Mouse (Mus musculus): Measurements from ENCODE around the gene Nipa2. TPM values are rescaled to one million over a fixed set of nuclear protein-coding genes. Genes with fewer than 3 reads are reported as not detected.

Gene Nipa2
- 31.1 and 51.9 TPM in 2 replicates for total RNA-seq (2021)
- long read RNA-seq, transcript Nipa2-201 (7 exons, 3,197 nt): major isoform, 15 of 21 reads
- long read RNA-seq, partial matches to known transcripts: 0 of 21 reads
- long read RNA-seq, other reads (novel, unspliced or antisense): 2 of 21 reads

DNA sequence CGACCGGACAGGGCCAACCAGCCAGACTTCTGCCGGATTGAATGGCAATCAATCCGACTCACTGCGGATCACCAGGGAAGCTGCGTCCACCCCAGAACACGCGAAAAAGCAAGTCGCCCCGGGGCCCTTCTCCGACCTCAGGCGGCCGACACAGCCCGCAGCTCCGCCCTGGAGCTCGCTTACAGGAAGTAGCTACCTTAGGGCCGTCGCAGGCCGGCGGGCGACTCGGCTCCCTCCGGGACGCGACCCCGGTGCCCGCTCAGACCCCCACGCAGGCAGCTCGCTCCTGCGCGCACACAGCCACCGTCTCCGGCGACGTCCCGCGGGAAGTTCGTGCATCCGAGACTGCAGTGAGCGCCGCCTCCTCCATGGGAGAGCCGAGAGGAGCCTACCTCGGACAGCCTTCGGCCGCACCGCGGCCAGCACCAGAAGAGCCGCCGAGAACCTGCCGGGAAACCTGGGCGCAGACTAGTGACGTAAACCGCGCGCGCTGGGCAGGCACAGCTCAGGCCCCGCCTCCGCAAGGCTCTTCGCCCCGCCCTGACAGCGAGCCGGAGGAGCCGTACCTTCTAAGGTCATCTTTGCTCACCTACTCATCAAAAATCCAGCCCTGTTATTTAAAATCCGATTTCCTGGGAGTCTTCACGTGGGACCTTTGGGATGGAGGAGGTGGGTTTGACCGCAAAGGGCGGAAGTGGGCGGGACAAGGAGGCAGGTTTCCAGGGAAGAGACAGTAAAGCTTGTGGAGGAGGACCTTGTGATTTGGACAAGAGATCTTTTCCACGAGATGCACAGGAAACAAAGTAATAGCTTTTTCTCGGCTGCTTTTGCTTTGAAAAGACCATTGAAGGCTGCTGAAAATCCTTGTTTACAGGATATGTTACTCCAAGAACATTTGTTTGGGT lies at the start of gene Nipa2:
Gene Nipa2, minus strand, starts transcription at position 473 of the 905 bp plus-strand sequence.
- DNase-seq: peak; percentile 95

DNA sequence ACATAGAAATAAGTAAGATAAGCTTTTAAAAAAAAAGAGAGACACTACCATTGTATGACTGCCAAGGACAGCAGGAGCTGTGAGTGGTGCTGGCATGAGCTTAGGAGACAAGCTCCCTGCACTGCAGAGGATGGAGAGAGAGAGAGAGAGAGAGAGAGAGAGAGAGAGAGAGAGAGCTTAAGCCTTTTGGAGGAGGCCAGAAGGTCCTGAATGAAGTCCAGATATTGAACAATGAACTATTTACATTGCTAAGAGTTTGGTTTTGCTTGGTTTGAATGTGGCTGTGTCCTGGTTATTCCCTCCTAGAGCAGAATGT lies 48.7 kb upstream of the Nipa2 start:
- no peak for DNase-seq

DNA sequence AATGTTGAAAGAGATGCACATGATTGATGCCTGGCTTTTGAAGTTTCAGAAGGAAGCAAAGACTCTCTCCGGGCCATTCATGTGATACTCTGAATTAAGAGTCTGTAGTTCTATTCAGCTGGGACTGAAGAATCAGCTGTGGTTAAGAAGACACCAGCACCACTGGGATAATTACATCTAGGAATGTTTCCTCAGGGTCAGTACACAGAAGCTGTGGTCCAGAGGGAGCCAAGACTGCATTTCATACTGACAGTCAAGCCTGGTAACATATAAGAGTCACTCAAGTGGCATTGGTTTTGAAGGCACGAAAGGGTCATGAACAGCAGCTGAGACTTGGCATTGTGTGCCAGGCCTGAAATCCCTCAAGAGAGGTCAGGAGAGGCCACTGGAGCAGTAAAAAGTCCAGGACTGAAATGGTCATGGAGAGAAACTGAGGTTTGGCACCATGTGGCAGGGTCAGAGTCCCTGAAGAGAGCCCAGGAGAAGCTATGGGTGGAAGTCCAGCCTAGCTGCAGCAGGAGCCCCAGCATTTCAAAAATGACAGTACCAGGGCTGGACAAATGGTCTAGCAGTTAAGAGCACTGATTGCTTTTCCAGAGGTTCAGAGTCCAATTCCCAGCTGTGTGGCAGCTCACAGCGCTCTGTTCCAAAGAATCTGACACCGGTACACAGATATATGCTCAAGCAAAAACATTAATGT lies 48.2 kb upstream of the Nipa2 start:
- no peak for DNase-seq

DNA sequence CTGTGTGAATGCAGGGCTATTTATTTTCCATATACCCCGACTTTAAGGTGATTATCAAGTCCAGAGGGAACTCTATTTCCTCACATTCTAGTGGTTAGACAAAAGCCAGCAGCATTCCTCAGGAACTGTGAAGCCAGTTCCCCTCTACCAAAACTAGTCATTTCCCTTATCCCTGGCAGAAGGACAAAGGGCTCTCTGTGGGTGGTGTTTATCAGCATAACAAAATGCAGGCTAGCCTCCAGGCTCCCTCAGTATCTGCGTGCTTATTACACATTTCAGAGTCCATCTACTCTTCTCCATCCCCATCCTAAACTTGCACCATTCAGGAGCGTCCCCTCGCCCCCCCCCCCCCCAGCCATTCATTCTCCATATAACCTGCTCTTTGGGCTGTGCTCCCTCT lies 36.7 kb upstream of the Nipa2 start:
- no peak for DNase-seq

DNA sequence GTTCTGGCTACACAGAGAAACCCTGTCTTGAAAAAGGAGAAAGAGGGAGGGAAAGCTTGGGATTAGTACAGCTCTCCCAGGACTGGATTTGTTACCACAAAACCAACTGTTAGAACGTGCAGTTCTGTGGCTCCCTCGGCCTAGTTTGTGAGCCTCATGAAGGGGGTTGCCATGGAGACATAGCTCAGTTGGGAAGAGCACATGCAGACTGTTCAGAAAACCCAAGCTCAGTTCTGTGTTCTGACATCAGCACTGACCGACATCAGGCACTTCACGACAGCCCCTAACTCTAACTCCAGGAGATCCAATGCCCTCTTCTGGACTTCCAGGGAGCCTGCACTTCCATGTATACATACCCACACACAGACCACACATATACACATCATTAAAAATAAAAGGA lies 32.7 kb upstream of the Nipa2 start:
- no peak for DNase-seq

DNA sequence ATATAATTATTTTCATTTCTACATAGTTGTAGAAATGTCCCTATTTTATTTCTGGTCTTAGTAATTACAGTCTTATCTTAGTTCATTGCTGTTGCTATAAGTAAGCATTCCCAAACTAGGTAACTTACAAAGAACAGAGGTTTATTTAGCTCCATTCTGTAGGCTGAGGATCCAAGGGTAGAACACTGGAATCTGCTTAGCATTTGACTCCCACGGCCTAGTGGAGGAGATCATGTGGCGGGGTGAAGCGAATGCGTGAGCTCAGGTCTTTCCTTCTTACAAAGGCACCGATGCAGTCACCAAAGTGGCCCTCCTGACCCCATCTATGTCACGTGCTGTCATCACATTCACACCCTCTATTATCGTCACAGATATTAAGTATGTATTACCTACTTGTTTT lies 29.6 kb upstream of the Nipa2 start:
- DNase-seq: no peak

DNA sequence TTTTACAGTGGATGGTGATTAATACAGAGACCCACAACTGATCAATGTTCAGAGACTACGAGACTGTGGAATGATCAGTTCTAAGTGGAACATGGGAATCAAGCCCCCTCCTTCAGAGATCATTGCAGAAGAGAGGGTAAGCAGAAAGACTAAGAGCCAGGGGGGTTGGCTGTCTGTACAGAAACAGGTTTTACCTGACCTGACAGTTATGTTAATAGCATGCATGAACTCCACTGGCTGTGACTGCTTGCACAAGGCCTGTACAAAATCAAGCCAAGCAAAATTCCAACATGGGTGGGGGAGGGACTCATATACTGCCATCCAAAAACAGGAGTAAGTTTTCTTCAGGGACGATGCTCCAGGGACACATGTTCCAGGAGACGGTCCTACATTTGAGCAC lies 28.9 kb upstream of the Nipa2 start:
- DNase-seq: no peak

DNA sequence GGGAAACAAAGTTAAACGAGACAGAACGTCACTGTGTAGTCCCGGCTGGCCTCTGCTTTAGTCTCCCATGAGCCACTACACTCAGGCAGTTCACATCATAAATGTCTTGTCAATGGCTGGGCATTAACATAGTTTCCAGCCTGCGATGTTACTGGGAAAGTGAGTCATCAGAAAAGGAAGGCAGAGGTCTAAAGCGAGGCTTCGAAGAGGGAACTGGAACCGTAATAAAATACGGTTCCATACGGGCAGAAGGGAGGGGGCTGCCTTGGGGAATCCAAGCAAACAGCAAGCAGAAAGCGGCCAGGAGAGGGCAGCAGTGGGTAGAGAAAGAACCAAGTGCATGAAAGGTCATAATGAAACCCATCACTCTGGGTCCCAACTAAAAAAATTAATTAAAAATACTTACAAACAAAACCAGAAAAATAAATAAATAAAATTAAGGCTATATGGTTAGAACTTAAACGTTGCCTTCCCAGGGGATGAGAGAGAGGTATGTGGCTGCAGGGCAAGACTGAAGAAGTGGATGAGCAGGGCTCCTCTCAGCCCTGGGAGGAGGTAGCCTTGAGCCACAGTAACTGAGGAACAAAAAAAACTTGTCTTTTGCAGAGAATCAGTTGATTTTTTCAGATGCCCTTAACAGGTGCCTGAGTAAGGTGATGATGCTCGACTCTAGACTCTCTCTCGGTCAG lies 24.4 kb upstream of the Nipa2 start:
- peak; percentile 78 for DNase-seq

DNA sequence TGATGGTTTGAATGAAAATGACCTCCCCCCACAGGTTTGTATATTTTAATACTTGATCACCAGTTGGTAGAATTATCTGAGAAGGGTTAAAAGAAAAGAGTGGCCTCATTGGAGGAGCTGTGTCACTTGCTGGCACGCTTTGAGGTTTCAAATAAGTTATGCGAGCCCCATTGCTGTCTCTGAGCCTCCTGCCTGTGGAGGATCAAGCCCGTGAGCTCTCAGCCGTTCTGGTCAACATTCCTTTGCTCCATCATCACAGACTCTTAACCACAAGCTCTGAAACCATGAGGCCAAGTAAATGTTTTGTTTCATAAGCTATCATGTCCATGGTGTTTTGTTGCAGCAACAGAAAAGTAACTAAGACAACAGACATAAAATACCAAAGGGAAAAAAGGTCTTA lies 22.5 kb upstream of the Nipa2 start:
- no peak for DNase-seq

DNA sequence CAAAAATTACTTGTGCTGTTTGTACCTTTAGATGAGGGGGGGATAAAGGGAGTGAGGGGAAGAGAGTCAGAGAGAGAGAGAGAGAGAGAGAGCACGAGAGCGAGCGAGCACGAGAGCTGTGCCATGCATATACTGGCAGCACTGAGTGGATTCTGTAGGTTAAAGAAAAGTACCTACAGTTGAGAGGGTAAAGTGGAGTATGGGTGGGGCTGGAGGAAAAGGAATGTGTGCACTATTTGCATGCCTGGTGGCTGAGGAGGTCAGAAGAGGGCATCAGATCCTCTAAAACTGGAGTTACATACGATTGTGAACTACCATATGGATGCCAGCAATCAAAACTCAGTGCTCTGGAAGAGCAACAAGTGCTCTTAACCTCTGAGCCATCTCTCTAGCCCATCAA lies 20.8 kb upstream of the Nipa2 start:
- DNase-seq: no peak

DNA sequence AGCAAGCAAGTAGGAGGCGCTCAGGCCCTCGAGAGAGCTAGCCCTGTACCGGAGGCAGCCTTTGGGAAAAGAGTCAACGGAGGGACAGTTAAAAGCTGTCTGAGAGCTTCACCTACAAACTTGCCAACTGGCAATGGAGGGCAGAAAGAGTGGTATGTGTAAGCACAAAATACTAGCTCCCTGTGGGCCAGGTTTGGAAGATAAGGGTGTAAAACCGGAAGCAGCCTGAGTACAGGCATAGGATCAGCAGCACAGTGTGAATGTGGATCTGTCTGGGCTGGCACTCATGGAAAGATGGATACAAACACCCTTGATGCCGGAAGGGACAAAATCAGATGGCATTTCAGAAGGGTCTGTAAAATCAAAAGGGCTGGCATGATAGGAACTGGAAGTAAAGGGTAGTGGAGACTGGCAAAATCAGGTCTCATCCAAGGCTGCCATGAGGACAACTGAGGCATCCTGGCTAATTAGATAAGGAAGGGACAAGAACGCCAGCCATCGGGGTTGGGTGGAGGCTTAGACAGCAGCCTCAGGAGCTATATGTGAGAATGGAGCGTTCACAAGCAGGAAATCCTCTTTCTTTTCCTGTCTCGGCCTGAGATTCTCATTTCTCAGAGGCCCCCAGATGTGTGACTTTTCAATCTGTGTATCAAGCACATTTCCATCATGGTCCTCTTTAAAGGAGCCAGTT lies 19.9 kb upstream of the Nipa2 start:
- DNase-seq: no peak

DNA sequence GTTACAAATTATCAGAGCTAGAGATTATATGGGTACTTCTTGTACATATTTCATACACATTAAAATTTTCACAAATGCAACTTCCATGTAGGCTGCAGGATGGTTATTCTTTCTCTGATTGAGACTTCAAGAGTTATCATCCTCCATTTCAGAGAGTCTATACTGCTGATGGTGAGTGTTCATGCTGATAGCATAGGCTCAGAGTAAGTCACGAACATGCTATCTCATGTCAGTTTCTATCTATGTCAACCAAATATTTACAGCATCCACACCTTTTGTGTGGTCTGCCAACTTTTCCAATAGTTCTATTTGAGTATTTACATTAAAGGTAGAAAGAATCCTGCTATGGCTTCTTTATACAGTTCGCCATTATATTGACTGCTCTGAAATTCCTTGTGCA lies 19.2 kb upstream of the Nipa2 start:
- no peak for DNase-seq

DNA sequence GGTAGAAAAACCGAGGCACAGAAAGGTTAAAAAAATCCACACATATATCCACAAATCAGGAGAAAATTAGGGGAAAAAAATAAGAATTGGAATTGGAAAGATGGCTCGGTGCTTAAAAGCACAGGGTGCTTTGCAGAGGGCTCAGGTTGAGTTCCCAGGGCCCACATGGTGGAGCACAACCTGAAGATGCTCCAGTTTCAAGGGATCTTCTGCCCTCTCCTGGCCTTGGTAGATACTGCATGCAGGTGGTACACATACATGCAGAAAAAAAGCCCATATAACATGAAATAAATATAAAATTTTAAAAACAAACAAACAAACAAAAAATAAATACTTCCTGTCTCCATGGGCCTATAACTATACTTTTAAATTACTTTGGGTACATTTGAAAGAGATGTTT lies 12.2 kb upstream of the Nipa2 start:
- no peak for DNase-seq

DNA sequence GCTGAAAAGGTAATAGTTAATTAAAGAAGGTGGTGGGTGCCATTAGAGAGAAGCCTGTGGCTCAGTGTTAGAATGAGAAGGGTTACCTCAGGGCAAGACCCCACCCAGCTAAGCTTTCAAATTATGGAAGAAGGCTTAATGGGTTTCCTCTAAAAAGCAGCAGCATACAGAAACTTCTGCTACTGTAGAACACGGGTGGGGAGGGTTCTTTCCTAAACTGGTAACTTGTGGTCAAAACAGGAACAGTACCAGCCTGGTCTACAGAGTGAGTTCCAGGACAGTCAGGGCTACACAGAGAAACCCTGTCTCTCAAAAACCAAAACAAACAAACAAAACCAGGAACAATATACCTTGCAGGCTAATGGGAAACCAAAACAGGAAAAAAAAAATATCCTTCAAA lies 7.1 kb upstream of the Nipa2 start:
- DNase-seq: no peak

DNA sequence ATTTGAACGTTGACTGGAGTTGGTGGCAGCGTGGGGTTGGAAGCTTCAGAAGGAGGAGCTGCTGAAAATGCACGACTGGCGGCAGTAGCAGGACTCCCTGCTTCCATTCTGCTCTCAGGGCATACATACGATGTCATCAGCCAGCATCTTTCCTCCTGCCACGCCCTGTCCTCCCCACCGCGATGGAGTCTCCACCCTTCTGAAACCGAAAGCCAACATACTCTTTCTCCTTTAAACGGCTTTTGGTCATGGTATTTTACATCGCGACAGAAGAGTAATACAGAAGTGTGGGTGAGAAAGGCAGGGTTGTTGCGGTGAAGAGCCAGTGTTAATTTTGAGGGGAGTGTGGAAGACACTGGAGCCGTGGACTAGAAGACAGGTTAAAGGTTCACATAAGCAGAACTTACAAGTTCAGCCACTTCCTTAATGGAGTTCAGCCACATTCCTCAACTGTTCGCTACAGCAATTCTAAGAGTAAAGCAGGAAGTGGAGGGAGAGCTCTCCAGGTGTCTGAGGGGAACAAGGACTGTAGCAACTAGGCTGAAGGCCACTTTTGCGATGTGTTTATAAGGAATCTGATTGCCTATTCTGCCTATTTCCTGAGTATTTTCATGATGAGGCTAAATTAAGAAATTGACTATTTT lies 6.1 kb upstream of the Nipa2 start:
- DNase-seq: no peak

DNA sequence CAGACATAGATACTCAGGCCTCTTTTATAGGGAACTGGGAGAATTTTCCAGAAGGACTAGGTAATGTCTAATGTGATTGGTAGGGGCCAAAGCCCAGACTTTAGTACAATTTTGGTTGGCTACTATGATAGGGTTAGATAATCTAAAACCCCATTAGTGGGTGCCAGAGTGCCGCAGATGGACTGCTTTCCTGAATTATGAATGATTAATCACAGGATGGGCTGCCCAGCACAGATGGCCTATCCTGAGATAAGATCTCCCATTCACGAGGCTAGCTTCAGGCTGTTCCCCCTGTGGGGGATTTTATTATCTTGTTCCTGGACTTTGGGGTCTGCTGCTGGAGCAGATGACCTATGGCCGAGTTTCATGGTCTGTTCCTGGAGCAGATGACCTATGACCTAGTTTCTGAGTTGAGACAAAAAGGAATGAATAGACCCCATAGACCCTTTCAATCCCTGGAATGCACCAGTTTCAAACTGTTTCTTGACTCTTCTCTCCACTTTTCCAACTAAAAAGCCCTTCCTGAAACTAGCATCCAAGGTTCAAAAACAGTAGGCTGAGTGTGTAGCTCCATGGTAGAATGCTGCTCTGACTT lies 4.7 kb upstream of the Nipa2 start:
- no peak for DNase-seq

DNA sequence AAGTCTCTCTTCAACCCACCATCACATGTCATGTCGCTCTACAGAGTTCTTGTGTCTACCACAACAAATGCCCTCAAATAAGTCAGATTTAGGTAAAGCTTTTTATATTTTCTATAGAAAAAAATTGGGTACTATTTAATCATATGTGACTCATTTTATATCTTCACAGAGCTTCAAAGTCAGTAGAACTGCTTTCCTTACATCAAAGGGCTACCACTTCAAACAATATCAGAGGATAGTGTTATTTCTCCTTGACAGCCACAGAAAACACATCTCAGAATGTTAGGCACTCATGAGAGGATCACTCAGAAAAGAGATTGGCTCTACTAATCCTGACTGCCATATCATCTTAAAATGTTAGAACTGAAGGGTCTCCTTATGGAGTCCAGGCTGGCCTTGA lies 1.8 kb downstream of the Nipa2 start:
- DNase-seq: no peak

DNA sequence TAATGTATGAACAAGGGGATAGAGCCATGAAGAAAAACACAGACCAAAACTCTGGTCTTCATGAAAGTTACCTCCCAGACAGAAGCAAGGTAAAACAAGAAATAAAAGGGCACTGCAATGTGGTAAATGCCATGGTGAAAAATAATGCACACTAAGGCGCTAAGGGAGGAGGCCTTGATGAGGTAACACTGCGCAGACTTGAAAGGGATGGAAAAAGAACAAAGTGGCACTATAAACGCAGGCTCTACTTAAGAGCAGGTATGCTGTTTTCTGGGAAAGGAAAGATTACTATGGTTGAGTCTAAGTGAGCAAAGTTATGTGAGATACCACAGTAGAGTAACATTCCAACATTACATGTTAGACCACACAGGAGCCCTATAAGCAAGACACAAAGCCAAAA lies 2.5 kb downstream of the Nipa2 start:
- no peak for DNase-seq

DNA sequence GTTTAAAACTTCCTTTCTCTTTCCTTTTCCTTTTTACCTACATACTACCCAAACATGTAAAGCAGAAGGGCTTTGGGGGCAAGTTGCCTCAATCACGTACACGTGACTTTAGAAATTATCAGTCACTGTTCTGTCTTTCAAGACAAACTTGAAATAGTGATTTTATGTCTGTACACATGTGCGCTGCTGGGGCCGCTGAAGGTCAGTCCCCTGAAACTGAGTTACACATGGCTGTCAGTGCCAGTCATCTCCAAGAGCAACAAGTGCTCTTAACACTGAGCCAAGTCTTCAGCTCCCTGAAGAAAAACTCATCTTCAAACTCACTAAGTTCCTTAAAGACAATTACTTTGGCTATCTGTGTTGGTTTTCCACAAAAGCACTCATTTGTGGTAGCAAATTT lies 4.4 kb downstream of the Nipa2 start:
- DNase-seq: peak; percentile 22

DNA sequence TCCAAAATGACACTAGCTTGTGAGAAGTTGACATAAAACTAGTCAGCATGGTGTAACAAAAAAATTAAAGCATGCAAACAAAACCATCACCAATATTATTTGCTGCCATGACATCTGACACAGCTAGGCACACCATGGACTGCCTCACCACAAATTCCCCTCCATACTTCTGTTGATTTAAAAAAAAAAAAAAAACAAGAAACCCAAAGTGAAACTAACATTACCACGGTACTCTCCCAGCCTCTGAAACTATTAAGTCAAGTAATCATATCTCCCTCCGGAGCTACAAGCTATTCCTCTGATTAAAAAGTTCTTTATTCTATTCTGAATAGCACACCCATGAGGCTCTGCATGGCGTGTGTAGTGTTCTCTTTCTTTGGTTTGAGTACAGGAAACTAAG lies 5.1 kb downstream of the Nipa2 start:
- DNase-seq: no peak

DNA sequence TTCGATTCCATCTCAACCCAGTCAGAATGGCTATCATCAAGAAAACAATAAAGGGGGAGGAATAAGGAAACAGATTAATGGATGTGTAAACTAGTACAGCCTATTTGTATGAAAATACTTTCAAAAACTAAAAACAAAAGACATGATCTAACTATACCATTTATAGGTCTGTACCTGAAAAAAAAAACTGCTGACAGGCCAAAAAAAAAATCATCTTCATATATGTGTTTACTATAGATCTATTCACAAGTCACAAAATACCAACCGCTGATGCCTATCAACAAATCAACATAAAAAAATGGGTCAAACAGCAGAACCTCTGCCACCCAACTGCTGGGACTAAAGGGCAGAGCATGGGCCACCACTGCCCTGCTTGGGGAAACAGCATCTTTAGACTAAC lies 6.2 kb downstream of the Nipa2 start:
- no peak for DNase-seq

DNA sequence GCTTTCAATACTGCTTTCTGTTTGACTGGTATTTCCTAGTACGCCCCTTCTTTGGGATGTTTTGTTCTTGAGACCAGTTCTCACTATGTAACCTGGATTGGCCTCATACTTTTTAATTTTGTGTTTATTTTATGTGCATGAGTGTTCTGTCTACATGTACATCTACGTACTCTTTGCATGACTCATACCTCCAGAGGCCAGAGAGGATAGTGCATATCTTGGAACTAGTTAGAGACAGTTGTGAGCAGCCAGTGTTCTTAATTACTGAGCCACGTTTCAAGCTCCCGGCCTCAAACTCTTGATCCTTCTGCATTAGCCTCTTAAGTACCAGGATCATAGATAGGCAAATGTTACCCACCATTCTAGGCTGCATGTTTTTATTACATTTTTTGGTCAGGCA lies 23.9 kb downstream of the Nipa2 start:
- DNase-seq: no peak

Measured in adrenal gland, postnatal 25 days (tissue).